Mouse (Mus musculus): ENCODE results near the gene Snrpg. TPM values are rescaled to one million over a fixed set of nuclear protein-coding genes. Genes with fewer than 3 reads are reported as not detected.
"Not testable (repeated sequence)": the region's sequence is repeated elsewhere in the genome, so short reads cannot be mapped to it uniquely, and the experiment has no call there.

The Snrpg gene
- total RNA-seq, 1 experiment from 2014 or later = 75.2 TPM

GRCm38 (mm10) chr6:86366125-86366852, 4.8 kb upstream of the Snrpg start:
- no peak for ATAC-seq (replicated peaks; ENCODE audit: low read depth, poor library complexity, severe bottlenecking)

GRCm38 (mm10) chr6:86366853-86367249, 4.3 kb upstream of the Snrpg start:
- no peak for ATAC-seq (replicated peaks; ENCODE audit: low read depth, poor library complexity, severe bottlenecking)

DNA sequence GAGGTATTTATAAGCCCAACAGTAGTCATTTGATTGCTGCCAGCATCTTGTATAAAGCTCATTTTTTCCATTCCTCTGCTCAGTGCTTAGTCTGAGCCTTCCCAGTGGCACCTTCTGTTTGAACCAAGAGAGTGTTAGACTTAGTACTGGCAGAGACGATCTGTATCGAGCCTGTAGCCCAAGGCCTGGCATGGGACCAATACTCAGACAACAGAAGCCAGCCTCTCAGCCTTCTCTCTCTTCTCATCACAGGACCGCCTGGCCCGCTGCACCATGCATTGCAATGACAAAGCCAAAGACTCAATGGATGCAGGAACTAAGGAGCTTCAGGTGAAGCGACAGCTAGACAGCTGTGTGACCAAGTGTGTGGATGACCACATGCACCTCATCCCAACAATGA, 2.6 kb upstream of the Snrpg start:
- no peak for ATAC-seq (replicated peaks; ENCODE audit: low read depth, poor library complexity, severe bottlenecking)

DNA sequence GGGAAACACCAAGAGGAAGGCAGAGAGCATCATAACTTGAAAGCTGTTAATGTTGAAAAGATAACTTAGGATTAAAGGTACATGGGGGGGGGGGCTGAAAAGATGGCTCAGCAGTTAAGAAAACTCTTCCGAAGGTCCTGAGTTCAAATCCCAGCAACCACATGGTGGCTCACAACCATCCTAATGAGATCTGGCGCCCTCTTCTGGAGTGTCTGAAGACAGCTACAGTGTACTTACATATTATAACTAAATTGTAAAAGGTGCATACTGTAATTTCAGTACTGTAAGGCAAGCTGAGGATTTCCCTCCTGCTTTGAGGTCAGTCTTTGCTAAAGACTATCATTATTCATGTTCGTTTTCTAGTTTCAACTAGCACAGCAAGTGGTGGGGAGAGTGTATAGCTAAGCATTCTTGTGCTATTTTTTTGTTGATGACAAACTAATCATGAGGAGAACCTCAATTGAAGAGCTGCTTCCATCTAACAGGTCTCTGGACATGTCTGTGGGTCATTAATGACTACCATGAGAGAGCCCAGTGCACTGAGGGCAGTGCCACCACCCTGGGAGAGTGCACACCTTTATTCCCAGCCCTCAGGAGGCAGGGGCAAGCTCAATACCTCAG, 901 bp upstream of the Snrpg start:
- no peak for ATAC-seq (replicated peaks; ENCODE audit: low read depth, poor library complexity, severe bottlenecking)

DNA sequence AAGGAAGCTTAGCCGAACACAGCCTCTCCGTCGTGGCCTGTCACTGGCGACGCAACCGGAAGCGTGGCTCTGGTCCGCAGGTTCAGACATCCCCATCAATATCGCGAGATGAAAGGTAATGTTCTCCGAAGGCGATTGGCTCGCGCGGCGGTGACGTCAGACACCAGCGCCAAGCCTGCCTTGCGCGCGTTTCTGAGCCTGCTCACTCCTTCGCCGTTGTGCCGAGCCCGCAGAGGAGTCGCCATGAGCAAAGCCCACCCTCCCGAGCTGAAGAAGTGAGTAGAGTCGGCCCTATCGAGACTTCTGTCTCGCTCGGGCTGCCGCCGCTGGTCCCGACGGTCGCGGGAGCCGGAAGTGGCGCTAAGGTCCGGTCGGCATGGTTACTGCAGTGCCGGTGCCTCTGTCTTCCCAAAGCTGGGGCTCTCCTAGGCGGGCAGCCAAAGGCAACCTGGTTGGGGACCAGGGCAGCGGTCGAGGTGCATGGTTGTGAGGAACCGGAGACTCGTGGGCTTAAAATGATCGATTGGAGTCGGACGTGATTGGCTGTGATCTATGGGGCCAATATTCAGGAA, 322 bp downstream of the Snrpg start:
- ATAC-seq (replicated peaks; ENCODE audit: low read depth, poor library complexity, severe bottlenecking) = peak; percentile 92

DNA sequence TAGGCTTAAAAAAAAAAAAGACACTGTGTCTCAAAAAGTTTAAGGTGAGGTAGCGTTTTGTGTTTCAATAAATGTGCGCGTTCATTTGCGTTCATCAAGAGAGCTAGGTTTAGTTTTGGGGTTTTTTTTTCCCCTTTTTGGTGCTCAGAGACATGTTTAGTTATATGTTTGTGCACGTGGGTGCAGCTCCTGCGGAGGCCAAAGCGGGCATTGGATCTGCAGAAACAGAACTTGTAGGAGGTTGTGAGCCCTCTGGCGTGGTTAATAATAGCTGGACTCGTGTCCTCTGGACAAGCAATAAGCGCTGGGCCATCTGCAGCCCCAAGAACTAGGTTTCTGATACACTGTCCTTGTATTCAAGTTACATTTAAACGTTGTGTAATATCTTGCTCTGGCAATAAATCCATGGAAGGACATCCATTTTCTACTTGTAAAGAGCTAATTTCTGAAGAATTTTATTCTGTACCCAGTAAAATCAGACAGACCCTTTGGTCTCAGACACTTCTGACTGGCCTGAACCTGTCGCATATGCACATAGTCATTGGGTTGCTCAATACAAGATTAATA, 929 bp downstream of the Snrpg start:
- ATAC-seq (replicated peaks; ENCODE audit: low read depth, poor library complexity, severe bottlenecking) = no peak

DNA sequence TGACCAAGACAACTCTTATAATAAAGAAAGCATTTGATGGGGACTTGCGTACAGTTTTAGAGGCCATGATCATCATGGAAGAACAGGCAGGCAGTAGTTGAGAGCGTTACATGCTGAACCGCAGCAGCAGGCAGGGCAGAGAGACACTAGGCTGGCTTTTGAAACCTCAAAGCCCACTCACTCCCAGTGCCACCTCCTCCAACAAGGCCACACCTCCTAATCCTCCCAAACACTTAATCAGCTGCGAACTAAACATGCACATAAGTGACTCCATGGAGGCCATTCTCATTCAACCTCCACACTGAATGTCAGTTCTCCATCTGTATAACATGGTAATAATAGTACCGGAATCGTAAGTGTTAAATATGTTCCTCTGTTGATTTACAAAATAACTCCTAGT, 2.5 kb downstream of the Snrpg start:
- no peak for ATAC-seq (replicated peaks; ENCODE audit: low read depth, poor library complexity, severe bottlenecking)

DNA sequence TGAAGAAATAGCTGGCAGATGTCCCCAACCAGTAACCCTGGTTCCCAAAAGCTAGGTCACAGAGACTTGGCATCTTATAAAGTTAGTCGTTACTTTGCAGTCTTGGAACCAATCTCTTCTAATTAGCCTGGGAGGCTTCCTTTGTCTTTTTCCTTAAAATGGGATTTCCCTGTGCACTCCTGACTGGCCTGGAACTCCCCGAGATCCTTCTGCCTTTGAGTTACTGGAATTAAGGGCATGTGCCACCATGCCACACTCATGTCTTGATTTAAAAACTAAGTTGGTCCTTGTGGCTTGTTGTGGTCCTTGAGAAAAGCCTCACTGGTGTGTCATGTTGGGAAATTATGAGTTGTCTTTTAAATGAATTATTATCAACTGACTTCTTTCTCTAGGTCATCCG, 7.2 kb downstream of the Snrpg start:
- ATAC-seq (replicated peaks; ENCODE audit: low read depth, poor library complexity, severe bottlenecking) = no peak

- not testable (repeated sequence) for ATAC-seq (replicated peaks; ENCODE audit: low read depth, poor library complexity, severe bottlenecking)
Observed at GRCm38 (mm10) chr6:86380112-86380511, 9.0 kb downstream of the Snrpg start.

DNA sequence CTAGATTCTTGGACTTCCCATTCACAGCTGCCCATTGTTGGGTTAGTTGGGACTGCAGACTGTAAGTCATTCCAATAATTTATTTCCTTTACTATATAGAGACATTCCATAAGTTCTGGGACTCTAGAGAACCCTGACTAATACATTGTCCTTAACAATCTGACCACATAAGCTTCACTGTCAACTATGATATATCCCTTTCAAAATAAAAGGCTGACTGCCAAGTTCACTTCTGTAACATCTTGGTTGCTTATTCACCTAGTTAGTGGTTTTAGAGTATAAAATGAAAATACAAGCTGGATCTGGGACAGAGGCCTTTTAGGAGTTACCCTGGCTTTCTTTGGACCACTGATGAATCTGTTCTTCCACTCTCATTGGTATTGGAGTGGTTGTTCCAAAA, 11.4 kb downstream of the Snrpg start:
- ATAC-seq (replicated peaks; ENCODE audit: low read depth, poor library complexity, severe bottlenecking) = no peak

DNA sequence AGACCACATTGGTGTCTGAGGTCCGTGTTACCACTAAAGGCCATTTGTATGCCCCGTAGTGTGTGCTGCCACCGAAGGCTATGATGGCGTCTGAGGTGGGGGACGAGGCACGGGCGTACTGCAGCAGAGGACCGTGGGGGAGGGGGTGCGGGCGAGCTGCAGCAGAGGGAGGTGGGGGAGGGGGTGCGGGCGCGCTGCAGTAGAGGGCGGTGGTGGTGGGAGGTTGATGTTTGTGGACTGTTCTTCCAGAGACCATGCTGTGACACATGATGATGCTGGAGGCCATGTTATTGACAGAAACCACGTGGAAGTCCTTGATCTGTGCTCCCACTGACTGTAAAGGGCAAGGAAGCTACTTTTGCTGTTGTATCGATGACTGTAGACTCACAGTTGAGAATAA, 12.3 kb downstream of the Snrpg start:
- ATAC-seq (replicated peaks; ENCODE audit: low read depth, poor library complexity, severe bottlenecking) = no peak

DNA sequence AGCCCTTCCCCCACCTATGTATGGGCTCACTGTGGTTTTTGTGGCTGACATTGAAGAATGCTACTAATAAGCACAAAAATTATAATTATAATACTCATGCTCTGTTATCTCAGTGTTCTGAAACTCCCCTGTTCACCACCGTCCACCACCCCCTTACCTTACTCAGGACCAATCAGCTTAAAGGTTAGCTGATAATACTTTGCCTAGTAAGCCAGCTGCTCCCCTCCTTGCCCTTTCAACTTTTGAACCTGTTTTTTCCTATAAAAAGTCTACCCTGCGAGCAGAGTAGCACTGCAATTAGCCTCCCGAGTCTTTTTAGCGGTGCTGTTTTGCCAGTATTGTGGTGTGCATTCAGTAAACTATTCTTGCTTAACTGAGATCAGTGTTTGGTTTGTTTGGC, 13.6 kb downstream of the Snrpg start:
- no peak for ATAC-seq (replicated peaks; ENCODE audit: low read depth, poor library complexity, severe bottlenecking)

GRCm38 (mm10) chr6:86385362-86386104, 14.4 kb downstream of the Snrpg start:
- no peak for ATAC-seq (replicated peaks; ENCODE audit: low read depth, poor library complexity, severe bottlenecking)

DNA sequence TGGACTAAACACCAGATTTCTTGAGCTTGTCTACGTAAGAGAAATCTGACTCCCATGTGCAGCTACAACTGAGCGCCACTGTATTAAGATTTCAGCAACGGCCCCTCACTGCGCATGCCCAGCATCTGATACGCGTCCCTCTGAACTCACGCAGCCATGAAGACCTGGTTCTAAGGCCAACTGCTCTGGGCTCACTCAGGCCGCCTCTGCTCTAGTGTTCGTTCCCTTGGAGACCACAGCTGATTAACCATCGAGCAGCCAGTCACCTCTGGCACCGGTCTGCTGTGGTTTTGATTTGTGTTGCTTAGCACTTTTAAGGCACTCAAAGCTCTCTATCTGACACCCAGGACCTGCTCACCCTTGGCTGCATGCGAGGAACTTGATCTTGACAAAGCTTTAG, 16.2 kb downstream of the Snrpg start:
- ATAC-seq (replicated peaks; ENCODE audit: low read depth, poor library complexity, severe bottlenecking) = no peak

- no peak for ATAC-seq (replicated peaks; ENCODE audit: low read depth, poor library complexity, severe bottlenecking)
Observed at GRCm38 (mm10) chr6:86388461-86388860, 17.4 kb downstream of the Snrpg start.

- no peak for ATAC-seq (replicated peaks; ENCODE audit: low read depth, poor library complexity, severe bottlenecking)
Observed at GRCm38 (mm10) chr6:86391326-86391725, 20.2 kb downstream of the Snrpg start.

- no peak for ATAC-seq (replicated peaks; ENCODE audit: low read depth, poor library complexity, severe bottlenecking)
Observed at GRCm38 (mm10) chr6:86393187-86393586, 22.1 kb downstream of the Snrpg start.

GRCm38 (mm10) chr6:86394078-86394720, 23.1 kb downstream of the Snrpg start:
- no peak for ATAC-seq (replicated peaks; ENCODE audit: low read depth, poor library complexity, severe bottlenecking)

DNA sequence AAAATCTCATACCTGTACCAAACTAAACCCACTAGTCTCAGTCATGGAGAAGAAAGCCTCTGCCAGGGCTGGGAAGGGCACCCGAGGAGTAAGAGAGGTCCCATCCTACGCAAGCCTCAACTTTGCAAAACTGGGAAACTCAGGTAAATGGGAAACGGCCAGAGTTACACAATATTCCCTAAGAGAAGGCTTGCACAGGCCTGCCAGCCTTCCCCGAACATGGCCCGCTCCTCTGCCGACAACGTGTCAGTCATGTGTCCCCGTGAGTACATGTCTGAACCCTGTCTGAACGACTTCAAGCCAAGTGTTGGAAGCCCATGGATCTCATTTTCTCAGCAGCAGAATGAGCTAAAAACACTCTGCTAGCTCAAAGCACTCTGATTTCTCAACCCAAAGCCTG, 23.9 kb downstream of the Snrpg start:
- no peak for ATAC-seq (replicated peaks; ENCODE audit: low read depth, poor library complexity, severe bottlenecking)

- peak; percentile 19 for ATAC-seq (replicated peaks; ENCODE audit: low read depth, poor library complexity, severe bottlenecking)
Observed at GRCm38 (mm10) chr6:86395969-86396368, 24.9 kb downstream of the Snrpg start.
